8 mouse cellular contexts compared by ENCODE assay signal in genomic region chr17:17837919-17838701, GRCm38 (mm10). TPM values are rescaled to one million over a fixed set of nuclear protein-coding genes. Genes with fewer than 3 reads are reported as not detected.
DNase-seq lines count a peak whose midpoint lies in the region; ATAC-seq and TF ChIP-seq lines count a peak whose summit lies in the region.

No protein-coding gene starts in this region.

- H3K9me3 ChIP-seq in forebrain, embryonic 14.5 days (replicated peaks; ENCODE audit: control insufficient read depth, low read length), result no peaks in the 10 kb centered on the region

- peaks cover 22% of the 10 kb centered on the region for H3K4me1 ChIP-seq in forebrain, embryonic 14.5 days (ENCODE audit: control insufficient read depth, insufficient read depth, low read length)
- H3K4me1 ChIP-seq in lung, adult 2 months (ENCODE audit: control insufficient read depth, insufficient read depth, low read length), result peaks cover 2% of the 10 kb centered on the region

- peak; percentile 96 for ATAC-seq in forebrain, embryonic 14.5 days
- ATAC-seq in neutrophil, adult 5-6 weeks (ENCODE audit: extremely low read depth, insufficient number of reproducible peaks, low FRiP score, poor library complexity, severe bottlenecking), result peak; percentile 96

- TF ChIP-seq CTCF in lung, adult 2 months (IDR thresholded peaks at IDR 0.05; ENCODE audit: insufficient read depth, low read length), result peak; percentile 75

- H3K4me2 ChIP-seq in forebrain, embryonic 14.5 days (ENCODE audit: low read length), result peak overlapping the region; percentile 66

- peak; percentile 43; the same call in 1 of the 2 replicates for TF ChIP-seq POLR2A in lung, adult 2 months (IDR thresholded peaks at IDR 0.05; ENCODE audit: borderline replicate concordance, extremely low read depth, low read depth, low read length)

- H3K27me3 ChIP-seq in forebrain, embryonic 14.5 days (replicated peaks; ENCODE audit: control insufficient read depth, insufficient read depth, low read length), result no peaks in the 10 kb centered on the region

- peak overlapping the region; percentile 39 for H3K4me3 ChIP-seq in forebrain, embryonic 14.5 days (ENCODE audit: low read depth, low read length)
- H3K4me3 ChIP-seq in lung, adult 2 months (replicated peaks; ENCODE audit: extremely low read depth, low read depth, low read length), result peak overlapping the region; percentile 61

- peak overlapping the region; percentile 66 for H3K9ac ChIP-seq in forebrain, embryonic 14.5 days (ENCODE audit: low read length)

- peak overlapping the region; percentile 71 for H3K27ac ChIP-seq in forebrain, embryonic 14.5 days (ENCODE audit: low read depth, low read length)

- intact Hi-C loops in heart, postnatal 14 days (cut with DNase I), result loop anchor here (5.0 to 10.0 kb wide), 3 partner anchors 57 to 773 kb away; partner anchors contain the start of gene Zfp960

- H3K36me3 ChIP-seq in forebrain, embryonic 14.5 days (ENCODE audit: control insufficient read depth, insufficient read depth, low read length), result peaks cover 45% of the 10 kb centered on the region

- under 1% methylated on average over 43 of the region's 43 CpGs for WGBS in forebrain, embryonic 14.5 days
- under 1% methylated on average over 43 of the region's 43 CpGs for WGBS in lung, adult 2 months

- DNase-seq in ES-CJ7 (ENCODE audit: low read depth, low spot score), result peak; percentile 96
- peak; percentile 96 for DNase-seq in cerebellum, adult 11 months
- peak; percentile 96 for DNase-seq in forebrain, embryonic 14.5 days (ENCODE audit: low spot score)
- DNase-seq in heart, postnatal 14 days, result peak; percentile 96
- peak; percentile 93 to 97 for DNase-seq in layer of hippocampus, adult 18-20 months (ENCODE audit: low spot score in 2 of 2)
- DNase-seq in lung, adult 2 months, result peak; percentile 97
- peak; percentile 94 to 95 for DNase-seq in thymus, adult 18-20 months

RNA-seq across cellular contexts. Expression of gene Spaca6, which starts 11.2 kb away (rescaled TPM):
- polyA plus RNA-seq in forebrain, embryonic 14.5 days (2014; fragmentation: Nextera tagmentation; extraction: Ambion mirVana), result 5.6 and 10.9 TPM in 2 replicates
- total RNA-seq in heart, postnatal 14 days (2021), result 10 to 100 TPM; 14.9 to 23.6 TPM
- 10 to 100 TPM; 64.4 to 80.9 TPM for total RNA-seq in layer of hippocampus, adult 18-20 months (2021)
- 38.5 and 56.7 TPM in 2 replicates for polyA plus RNA-seq in lung, adult 2 months (2012; rRNA removed)
- 4.0 TPM in 1 of 2 replicates, not detected in the other for total RNA-seq in neutrophil, adult 5-6 weeks (2017)

RNA-seq across cellular contexts. Expression of gene Has1, which starts 16.9 kb away (rescaled TPM):
- polyA plus RNA-seq in forebrain, embryonic 14.5 days (2014; fragmentation: Nextera tagmentation; extraction: Ambion mirVana), result 0.39 and 0.53 TPM in 2 replicates
- under 1 TPM; 0.69 to 0.98 TPM for total RNA-seq in heart, postnatal 14 days (2021)
- under 1 TPM; 0.20 to 0.67 TPM for total RNA-seq in layer of hippocampus, adult 18-20 months (2021)
- 1.9 and 3.8 TPM in 2 replicates for polyA plus RNA-seq in lung, adult 2 months (2012; rRNA removed)
- not detected in 2 replicates for total RNA-seq in neutrophil, adult 5-6 weeks (2017)

RNA-seq across cellular contexts. Expression of gene Fpr1, which starts 45.6 kb away (rescaled TPM):
- not detected in 2 replicates for polyA plus RNA-seq in forebrain, embryonic 14.5 days (2014; fragmentation: Nextera tagmentation; extraction: Ambion mirVana)
- total RNA-seq in heart, postnatal 14 days (2021), result not detected
- total RNA-seq in layer of hippocampus, adult 18-20 months (2021), result not detected
- polyA plus RNA-seq in lung, adult 2 months (2012; rRNA removed), result 15.1 and 19.0 TPM in 2 replicates
- 117 and 122 TPM in 2 replicates for total RNA-seq in neutrophil, adult 5-6 weeks (2017)

RNA-seq across cellular contexts. Expression of gene Fpr2, which starts 49.5 kb away (rescaled TPM):
- not detected in 2 replicates for polyA plus RNA-seq in forebrain, embryonic 14.5 days (2014; fragmentation: Nextera tagmentation; extraction: Ambion mirVana)
- under 1 TPM in 1 of 2 experiments, not detected in 1; 0.20 TPM for total RNA-seq in heart, postnatal 14 days (2021)
- not detected for total RNA-seq in layer of hippocampus, adult 18-20 months (2021)
- polyA plus RNA-seq in lung, adult 2 months (2012; rRNA removed), result 5.4 and 10.9 TPM in 2 replicates
- 93.9 and 95.4 TPM in 2 replicates for total RNA-seq in neutrophil, adult 5-6 weeks (2017)

RNA-seq across cellular contexts. Expression of gene Fpr3, which starts 49.5 kb away (rescaled TPM):
- polyA plus RNA-seq in forebrain, embryonic 14.5 days (2014; fragmentation: Nextera tagmentation; extraction: Ambion mirVana), result not detected in 2 replicates
- total RNA-seq in heart, postnatal 14 days (2021), result not detected
- not detected for total RNA-seq in layer of hippocampus, adult 18-20 months (2021)
- not detected in 2 replicates for polyA plus RNA-seq in lung, adult 2 months (2012; rRNA removed)
- total RNA-seq in neutrophil, adult 5-6 weeks (2017), result not detected in 2 replicates

Comparison
In these comparisons a context has a peak if more than half of its experiments do, and no peak if none do; other contexts are left out.
1. Peak in every context shown above with its lines: DNase-seq, ATAC-seq, H3K4me3 ChIP-seq and H3K27ac ChIP-seq.
2. RNA of gene Fpr1, which starts 45.6 kb away (total RNA-seq): 117 to 122 TPM in neutrophil, adult 5-6 weeks; not detected in heart, postnatal 14 days and not detected in layer of hippocampus, adult 18-20 months; every median in the first group is over 100 times any median in the second.